Mouse (Mus musculus): ENCODE data around the gene Ei24.

Ei24 gene

DNA sequence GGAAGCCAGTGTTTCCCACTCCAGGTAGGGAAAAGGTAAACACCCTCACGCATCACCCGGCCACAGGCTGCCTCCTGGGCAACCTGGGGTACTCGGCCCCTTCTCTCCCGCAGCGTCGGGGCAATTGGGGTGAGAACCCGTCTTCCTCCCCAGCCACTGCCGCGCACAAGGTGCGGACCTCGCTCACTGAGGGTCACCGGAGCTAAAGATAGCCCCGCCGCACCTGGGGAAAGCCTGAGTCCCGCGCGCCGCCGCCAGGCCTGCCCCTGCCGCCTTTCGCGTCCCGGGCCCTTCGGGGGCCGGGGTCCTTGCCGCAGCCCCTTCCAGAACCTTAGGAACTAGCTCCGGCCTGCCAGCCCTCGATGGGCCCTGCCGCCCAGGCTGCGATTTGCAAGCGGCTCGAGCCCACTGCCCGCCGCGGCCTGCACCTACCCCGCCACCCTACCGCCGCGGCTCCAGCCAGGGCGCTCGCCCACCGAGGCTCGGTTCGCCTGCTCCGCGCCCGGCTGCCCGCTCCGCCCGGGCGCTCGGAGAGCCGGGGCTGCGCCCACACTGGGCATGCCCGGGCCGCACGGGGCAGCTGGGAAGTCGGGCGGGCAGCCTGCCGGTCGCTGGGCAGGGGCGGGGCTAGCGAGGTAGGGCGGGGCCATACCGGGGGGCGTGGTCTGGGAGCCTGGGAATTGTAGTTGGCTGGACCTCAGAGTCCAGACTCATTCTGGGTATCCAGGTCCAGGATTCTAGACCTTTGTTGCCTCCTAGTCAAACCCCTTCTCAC lies at the start of gene Ei24:
TSS of gene Ei24 (minus strand) at position 613 of the 775 bp plus-strand sequence.
- peak; percentile 84 for DNase-seq (ENCODE audit: low spot score)

GRCm38 (mm10) chr9:36846346-36846745 lies 49.2 kb upstream of the Ei24 start:
- DNase-seq (ENCODE audit: low spot score) = no peak

DNA sequence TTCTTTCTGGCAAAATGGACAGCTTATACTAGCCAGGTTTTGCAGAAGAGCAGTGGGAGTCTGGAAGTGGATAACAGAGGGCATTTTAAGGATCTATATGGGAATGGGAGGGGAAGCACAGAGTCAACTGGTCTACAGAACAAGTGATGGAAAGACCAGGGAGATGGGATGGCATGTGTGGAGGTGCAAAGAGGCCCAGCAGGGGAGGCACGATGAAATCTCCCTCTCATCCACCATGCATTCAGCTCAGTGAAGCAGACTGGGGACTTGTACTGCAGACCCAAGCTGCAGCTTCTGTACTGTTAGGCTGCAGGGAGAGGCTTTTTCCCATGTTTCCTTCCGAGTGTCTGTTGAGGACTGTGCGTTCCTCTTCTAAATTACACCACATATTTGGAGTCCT lies 36.7 kb upstream of the Ei24 start:
- no peak for DNase-seq (ENCODE audit: low spot score)

DNA sequence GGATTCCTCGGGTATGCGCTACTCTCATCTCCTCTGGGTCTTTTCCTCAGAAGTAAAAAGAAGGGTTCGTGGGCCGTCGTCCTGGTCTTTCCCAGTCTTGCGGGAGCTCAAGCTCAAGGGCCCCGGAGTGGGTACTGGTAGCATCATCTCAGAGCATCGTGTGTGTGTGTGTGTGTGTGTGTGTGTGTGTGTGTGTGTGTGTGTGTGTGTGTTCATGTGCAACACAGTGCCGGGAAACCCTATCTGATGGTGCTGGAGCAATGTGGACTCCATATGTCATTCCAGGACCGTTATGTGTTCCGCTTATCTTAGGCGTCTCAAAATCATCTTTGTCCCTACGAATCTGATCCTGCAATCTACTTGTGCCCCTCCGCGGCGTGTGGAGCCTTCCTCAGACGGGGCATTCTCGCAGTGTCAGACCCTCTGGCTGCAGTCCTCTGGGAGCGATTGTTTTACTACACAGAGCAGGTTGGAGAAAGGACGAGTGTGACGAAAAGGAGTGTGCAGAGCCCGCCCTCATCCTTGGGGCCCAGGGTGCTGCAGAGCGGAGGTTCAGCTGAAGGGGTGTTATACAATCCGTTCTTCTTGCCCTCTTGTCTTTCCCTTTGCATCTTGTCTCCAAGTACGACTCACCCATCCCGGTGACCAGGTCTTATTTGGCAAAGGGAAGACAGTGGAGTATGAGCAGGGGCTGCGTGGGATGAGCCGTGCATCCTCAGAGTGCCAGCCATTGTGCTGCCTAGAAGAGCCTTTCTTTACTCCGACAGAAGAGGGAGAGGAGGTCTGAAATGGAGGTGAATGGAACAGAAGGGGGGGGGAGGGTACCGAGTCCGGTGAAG lies 36.1 kb upstream of the Ei24 start:
- peak; percentile 44 for DNase-seq (ENCODE audit: low spot score)

DNA sequence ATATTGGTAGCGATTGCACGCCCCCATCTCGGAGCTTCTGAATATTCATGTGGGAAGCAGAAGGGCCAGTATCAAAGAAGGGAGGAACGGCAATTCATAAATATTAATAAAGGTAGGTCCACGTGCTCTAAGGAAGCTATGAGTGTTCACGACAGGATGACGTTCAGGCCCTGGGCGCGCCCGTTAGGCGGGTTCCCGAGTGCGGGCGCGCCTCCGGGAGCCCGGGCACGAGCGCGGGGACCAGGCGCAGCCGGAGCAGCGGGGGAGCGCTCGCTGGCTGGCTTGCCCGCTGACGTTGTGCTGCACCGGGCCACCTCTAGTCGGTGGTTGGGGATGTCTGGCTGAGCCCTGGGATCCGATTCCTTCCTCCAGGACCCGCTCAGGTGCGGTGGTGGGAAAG lies 35.3 kb upstream of the Ei24 start:
- DNase-seq (ENCODE audit: low spot score) = peak; percentile 89

GRCm38 (mm10) chr9:36831401-36831800 lies 34.2 kb upstream of the Ei24 start:
- no peak for DNase-seq (ENCODE audit: low spot score)

- no peak for DNase-seq (ENCODE audit: low spot score)
Observed at GRCm38 (mm10) chr9:36826612-36827363, 29.6 kb upstream of the Ei24 start.

GRCm38 (mm10) chr9:36822024-36822423 lies 24.8 kb upstream of the Ei24 start:
- no peak for DNase-seq (ENCODE audit: low spot score)

GRCm38 (mm10) chr9:36821644-36822000 lies 24.4 kb upstream of the Ei24 start, which contains the start of gene Fez1:
Gene Fez1 (plus strand): TSS chr9:36821864.
- DNase-seq (ENCODE audit: low spot score) = peak; percentile 84

DNA sequence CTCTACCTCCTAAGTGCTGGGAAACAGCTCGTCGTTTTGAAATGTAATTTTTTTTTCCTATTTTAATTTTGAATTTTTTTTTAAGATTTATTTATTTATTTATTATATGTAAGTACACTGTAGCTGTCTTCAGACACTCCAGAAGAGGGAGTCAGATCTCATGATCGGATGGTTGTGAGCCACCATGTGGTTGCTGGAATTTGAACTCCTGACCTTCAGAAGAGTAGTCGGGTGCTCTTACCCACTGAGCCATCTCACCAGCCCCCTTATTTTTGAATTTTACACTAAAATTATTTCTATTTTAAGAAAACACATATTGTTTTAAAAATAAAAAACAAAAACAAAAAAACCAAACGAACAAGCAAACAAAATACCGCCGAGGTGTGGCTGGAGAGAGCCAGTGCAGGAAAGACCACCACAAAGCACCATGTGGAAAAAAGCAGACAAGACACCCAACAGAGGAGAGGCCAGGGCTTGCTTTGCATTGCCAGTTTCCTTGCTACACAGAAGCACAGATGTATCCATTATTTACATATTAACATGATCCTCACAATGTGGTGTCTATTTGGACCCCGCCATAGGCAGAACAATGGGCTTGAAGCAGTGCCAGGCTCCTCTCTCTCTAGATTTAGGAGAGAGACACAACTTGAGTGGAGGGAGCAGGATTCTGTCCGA lies 23.9 kb upstream of the Ei24 start:
- no peak for DNase-seq (ENCODE audit: low spot score)

DNA sequence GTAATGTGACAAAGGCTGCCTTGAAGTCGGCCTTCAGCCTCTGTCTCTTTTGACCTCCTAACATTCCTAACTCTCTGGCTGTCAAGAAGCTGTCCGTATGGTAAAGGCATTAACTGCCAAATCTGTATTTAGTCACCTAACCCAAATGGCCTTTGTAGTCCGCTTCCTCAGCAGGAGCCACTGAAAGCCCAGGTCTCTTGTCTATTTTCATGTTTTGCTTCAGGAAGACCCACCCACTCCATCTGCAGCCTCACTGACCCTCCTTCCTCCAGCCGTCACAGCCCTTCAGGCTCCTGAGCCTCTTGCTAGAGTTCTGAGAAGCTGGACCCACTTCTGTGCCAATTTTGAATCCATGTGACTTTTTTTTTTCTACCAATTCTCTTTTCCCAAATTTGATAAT lies 21.7 kb upstream of the Ei24 start:
- DNase-seq (ENCODE audit: low spot score) = no peak

GRCm38 (mm10) chr9:36814486-36814885 lies 17.3 kb upstream of the Ei24 start:
- DNase-seq (ENCODE audit: low spot score) = no peak

DNA sequence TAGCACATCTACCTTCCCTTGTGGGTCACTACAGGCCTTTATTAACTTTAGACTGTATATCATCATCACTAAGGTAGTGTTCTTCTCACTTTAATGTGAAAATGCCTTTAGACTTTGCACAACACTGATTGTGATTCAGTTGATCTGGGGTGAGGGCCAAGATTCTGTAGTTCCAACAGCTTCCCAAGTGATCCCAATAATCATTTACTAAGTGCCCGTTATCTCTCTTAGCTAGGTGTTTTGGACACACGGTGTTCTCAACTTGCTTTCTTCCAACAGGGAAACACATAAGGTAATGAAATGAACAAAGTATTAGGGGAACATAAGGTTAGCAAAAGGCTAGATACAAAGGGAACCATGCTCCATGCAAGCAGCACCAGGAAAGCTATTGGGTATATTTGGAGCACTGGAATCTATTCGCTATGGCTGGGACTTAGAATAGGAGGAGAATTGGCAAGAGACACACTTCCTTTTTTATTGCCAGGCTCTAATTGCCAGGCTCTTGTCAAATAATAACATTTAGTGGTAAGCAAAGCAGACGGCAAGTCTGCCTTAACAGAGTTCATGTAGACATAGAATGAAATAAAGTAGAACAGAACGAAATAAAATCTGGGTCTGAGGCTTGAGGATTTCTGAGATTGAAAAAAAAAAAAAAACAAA lies 11.1 kb upstream of the Ei24 start:
- no peak for DNase-seq (ENCODE audit: low spot score)

DNA sequence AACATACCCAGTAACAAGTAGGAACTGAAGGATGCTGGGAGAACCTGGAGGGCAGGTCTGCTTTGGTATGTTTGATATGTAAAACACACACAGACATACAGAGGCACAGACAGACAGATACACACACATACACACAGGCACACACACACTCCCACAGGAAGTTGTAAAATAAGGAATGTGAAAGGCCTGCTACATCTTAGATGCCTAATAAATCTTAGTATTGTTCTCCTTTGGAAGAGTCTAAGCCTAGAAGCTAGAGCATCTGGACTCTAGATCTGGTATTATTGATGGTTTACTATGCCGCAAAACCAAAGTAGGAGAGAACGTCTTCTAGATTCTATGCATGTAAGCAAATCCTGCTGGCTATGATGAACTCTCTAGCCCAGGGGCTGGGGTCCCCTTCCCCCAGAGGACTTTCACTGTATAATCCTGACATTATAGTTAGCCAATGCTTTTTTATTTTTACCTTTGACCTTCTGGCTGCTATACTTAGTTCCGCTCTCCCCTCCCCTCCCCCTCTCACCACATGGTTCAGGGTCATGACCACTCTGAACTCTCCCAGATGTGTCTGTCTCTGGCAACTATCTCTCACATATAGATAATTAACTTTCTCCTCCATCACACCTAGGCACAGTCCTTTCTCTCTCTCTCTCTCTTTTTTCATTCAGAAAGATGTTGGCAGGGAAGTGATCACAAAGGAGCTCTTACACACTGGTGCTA lies 8.2 kb upstream of the Ei24 start:
- DNase-seq (ENCODE audit: low spot score) = no peak

- DNase-seq (ENCODE audit: low spot score) = no peak
Observed at GRCm38 (mm10) chr9:36803926-36804325, 6.7 kb upstream of the Ei24 start.

DNA sequence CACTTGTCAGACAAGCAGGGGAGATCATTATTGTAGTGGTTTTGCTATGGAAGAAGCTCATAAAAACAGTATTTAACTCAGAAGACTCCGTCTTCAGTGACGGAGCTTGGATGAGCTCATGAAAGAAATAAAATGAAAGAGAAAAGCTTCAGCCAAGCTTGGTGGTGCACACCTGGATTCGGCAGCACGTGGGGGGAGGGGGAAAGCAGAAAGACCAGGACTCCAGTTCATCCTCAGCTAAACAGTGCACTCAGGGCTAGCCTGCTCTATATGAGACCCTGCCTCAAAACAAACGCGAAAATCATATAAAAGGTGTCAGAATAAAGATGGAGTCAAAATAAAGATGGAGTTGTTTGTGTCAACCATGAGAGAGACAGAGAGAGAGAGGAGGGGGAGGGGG lies 6.2 kb upstream of the Ei24 start:
- DNase-seq (ENCODE audit: low spot score) = no peak

DNA sequence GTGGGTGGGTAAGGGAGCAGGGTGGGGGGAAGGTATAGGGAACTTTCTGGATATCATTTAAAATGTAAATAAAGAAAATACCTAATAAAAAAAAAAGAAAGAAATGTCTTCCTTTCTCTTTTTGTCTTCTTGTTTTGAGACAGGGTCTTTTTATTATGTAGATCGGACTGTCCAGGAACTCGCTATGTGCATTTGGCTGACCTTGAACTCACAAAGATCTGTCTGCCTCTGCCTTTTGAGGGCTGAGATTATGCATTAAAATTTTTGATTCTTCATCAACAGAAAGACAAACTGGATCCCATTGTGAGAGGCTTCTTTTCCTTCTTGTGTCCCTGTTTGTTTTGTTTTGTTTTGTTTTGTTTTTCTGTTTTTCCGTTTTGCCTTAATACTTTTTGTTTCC lies 5.8 kb upstream of the Ei24 start:
- DNase-seq (ENCODE audit: low spot score) = no peak

DNA sequence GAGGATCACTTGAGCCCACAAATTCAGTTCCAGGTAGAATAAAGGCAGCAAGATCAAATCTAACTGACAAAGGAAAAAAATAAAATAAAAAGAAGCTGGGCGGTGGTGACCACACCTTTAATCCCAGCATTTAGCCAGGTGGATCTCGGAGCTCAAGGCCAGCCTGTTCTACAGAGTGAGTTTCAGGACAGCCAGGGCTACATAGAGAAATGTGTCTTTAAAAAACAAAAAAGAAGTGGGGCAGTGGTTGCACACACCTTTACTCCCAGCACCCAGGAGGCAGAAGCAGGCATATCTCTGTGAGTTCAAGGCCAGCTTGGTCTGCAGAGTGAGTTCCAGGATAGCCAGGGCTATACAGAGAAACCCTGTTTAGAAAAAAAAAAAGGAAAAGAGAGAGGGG lies 4.8 kb upstream of the Ei24 start:
- DNase-seq (ENCODE audit: low spot score) = no peak

DNA sequence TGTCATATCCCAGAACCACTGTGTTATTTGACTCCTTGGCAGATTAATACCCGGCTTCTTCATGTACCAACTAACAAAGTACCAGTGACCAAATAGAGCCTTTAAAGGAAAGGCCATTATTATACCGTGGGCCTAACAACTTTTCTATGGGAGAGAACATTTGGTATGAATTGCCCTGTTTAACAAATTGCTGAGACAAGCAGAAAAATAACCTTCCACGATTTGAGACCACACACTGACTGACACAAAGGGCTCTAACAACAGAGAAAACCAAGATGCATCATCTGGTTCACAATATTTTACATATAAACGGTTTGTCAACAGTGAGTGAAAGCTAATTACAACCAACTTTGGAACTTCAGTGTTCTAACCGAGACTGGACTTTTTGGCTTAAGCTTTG lies 969 bp downstream of the Ei24 start:
- no peak for DNase-seq (ENCODE audit: low spot score)

DNA sequence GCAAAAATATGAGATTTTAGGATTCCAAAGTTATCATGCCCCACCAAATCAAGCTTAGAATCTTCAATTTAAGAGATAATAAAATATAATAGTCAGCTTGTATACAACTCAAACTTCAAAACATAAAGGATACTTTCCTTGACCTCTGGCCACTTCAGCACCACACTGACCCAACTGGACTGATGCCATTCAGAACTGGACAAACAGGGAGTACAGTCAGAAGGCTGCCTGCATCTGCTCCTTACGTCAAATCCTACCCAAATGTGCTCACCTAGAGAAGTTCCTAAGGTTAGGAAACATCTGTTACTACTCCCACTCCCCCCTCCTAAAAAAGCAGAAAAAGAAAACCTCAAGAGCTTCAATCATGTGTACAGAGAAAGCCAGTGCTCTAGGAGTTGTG lies 1.6 kb downstream of the Ei24 start:
- no peak for DNase-seq (ENCODE audit: low spot score)

DNA sequence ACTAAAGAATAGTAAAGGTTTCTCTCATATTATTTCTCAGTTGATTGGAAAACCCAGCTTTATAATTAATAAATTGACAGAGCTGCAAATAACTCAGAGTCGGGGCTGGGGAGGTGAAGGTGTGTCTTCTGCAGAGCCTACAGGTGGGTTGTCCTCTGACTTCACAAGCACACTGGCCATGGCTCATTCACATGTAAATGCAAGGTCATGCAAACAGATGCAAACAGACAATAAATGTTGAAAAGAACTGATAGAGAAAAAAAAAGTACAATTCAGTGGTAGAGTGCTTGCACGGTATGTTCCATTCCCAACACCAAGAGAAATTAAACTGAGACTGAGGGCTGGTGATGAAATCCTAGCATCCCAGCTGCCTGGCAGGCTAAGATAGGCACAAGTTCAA lies 2.7 kb downstream of the Ei24 start:
- DNase-seq (ENCODE audit: low spot score) = no peak

All from left cerebral cortex, adult 11 months (tissue).